Mouse (Mus musculus) neural tube, embryonic 14.5 days (tissue): ENCODE data around the gene Prkag3. TPM values are rescaled to one million over a fixed set of nuclear protein-coding genes. Genes with fewer than 3 reads are reported as not detected.

Source experiments
- ATAC-seq: fragments of 200-750 bp; cut with Nextera tagmentation; 2 replicates; pipeline ENCODE4 v1.8.0; 2017; ENCODE audit warnings: low read depth, mild to moderate bottlenecking, moderate TSS enrichment, moderate library complexity
- H3K27ac ChIP-seq: fragments of 300-500 bp; sonication (generic); 2 replicates; pipeline ENCODE4 v1.5.1; 2014; ENCODE audit warnings: low read depth, mild to moderate bottlenecking, control low read depth, low read length, moderate library complexity, mixed read lengths
- H3K27me3 ChIP-seq: fragments of 300-500 bp; sonication (generic); 2 replicates; pipeline ENCODE4 v1.6.1; 2014; ENCODE audit warnings: low read length; ENCODE audit not compliant: control insufficient read depth, insufficient read depth
- H3K36me3 ChIP-seq: fragments of 300-500 bp; sonication (generic); 2 replicates; pipeline ENCODE4 v1.6.1; 2014; ENCODE audit warnings: low read length, mixed read lengths; ENCODE audit not compliant: control insufficient read depth, insufficient read depth
- H3K4me1 ChIP-seq: fragments of 300-500 bp; sonication (generic); 2 replicates; pipeline ENCODE4 v1.6.1; 2014; ENCODE audit warnings: low read length; ENCODE audit not compliant: control insufficient read depth, insufficient read depth
- H3K4me2 ChIP-seq: fragments of 300-500 bp; sonication (generic); 2 replicates; pipeline ENCODE4 v1.6.1; 2014; ENCODE audit warnings: mild to moderate bottlenecking, low read depth, low read length, control low read depth
- H3K4me3 ChIP-seq: fragments of 300-500 bp; sonication (generic); 2 replicates; pipeline ENCODE4 v1.5.1; 2014; ENCODE audit warnings: low read depth, low read length, control low read depth, mixed read lengths
- H3K9ac ChIP-seq: fragments of 300-500 bp; sonication (generic); replicated peaks from 2 replicates; pipeline ENCODE4 v1.6.1; 2014; ENCODE audit warnings: low read depth, mild to moderate bottlenecking, control low read depth, low read length, mixed read lengths
- H3K9me3 ChIP-seq: fragments of 300-500 bp; sonication (generic); 2 replicates; pipeline ENCODE4 v1.6.1; 2016; ENCODE audit warnings: low read length; ENCODE audit not compliant: control insufficient read depth
- WGBS: fragments of 180-500 bp; shearing (Covaris S2); extraction: QIAGEN DNeasy Blood & Tissue Kit; methylation state at CpG from one replicate; pipeline ENCODE4 v1.1.7; 2014; 5-methylcytosine and 5-hydroxymethylcytosine counted together
- polyA plus RNA-seq: library from polyadenylated mRNA; unstranded; fragments of >200 nt; fragmentation: Nextera tagmentation; extraction: Ambion mirVana; gene quantifications from 2 replicates; pipeline ENCODE4 v1.2.1, GENCODE M21; 2014

Gene Prkag3
- polyA plus RNA-seq, 1 experiment from 2014 or later: not detected

GRCm38 (mm10) chr1:74698791-74699190 is 50.2 kb downstream of the Prkag3 start:
- Histone ChIP-seq H3K4me3 (no peak overlapping the region), H3K27ac (no peak overlapping the region), H3K36me3 (peaks cover 44% of the 10 kb centered on the region), H3K4me1 (no peaks in the 10 kb centered on the region), H3K4me2 (no peak overlapping the region), H3K9me3 (no peaks in the 10 kb centered on the region), H3K27me3 (no peaks in the 10 kb centered on the region), H3K9ac (no peak overlapping the region)
- WGBS: 94% methylated on average over 1 of the region's 1 CpGs
- no peak for ATAC-seq

- 97% methylated on average over 1 of the region's 1 CpGs for WGBS
- no peak for ATAC-seq
- H3K36me3 ChIP-seq: peaks cover 44% of the 10 kb centered on the region
Measured at GRCm38 (mm10) chr1:74698353-74698752, 50.7 kb downstream of the Prkag3 start.

GRCm38 (mm10) chr1:74697416-74697815 is 51.6 kb downstream of the Prkag3 start:
- no peak for ATAC-seq
- H3K27ac ChIP-seq: no peak overlapping the region
- peaks cover 45% of the 10 kb centered on the region for H3K36me3 ChIP-seq
- no peak overlapping the region for H3K9ac ChIP-seq
- no peaks in the 10 kb centered on the region for H3K9me3 ChIP-seq
- no peak overlapping the region for H3K4me3 ChIP-seq
- H3K4me1 ChIP-seq: no peaks in the 10 kb centered on the region
- H3K4me2 ChIP-seq: no peak overlapping the region
- WGBS: 98% methylated on average over 6 of the region's 6 CpGs
- H3K27me3 ChIP-seq: no peaks in the 10 kb centered on the region

More at GRCm38 (mm10) chr1:74698353-74698752, 50.7 kb downstream of the Prkag3 start:
- no peak overlapping the region for H3K9ac ChIP-seq
- no peak overlapping the region for H3K4me2 ChIP-seq
- H3K27ac ChIP-seq: no peak overlapping the region
- no peak overlapping the region for H3K4me3 ChIP-seq
- H3K27me3 ChIP-seq: no peaks in the 10 kb centered on the region
- no peaks in the 10 kb centered on the region for H3K9me3 ChIP-seq
- H3K4me1 ChIP-seq: no peaks in the 10 kb centered on the region

GRCm38 (mm10) chr1:74695836-74696235 is 53.2 kb downstream of the Prkag3 start:
- Histone ChIP-seq H3K27me3 (no peaks in the 10 kb centered on the region), H3K9me3 (no peaks in the 10 kb centered on the region), H3K27ac (no peak overlapping the region), H3K4me3 (no peak overlapping the region), H3K9ac (no peak overlapping the region), H3K4me2 (no peak overlapping the region), H3K4me1 (no peaks in the 10 kb centered on the region), H3K36me3 (peaks cover 58% of the 10 kb centered on the region)
- 90% methylated on average over 4 of the region's 4 CpGs for WGBS
- ATAC-seq: no peak

- no peak overlapping the region for H3K4me3 ChIP-seq
- H3K9me3 ChIP-seq: no peaks in the 10 kb centered on the region
- no peaks in the 10 kb centered on the region for H3K27me3 ChIP-seq
- H3K4me2 ChIP-seq: no peak overlapping the region
- no peaks in the 10 kb centered on the region for H3K4me1 ChIP-seq
- no peak for ATAC-seq
- 90% methylated on average over 8 of the region's 8 CpGs for WGBS
- H3K9ac ChIP-seq: no peak overlapping the region
- no peak overlapping the region for H3K27ac ChIP-seq
- peaks cover 65% of the 10 kb centered on the region for H3K36me3 ChIP-seq
Measured at GRCm38 (mm10) chr1:74693891-74694583, 55.0 kb downstream of the Prkag3 start.

Other genes with a start within 250 kb of the Prkag3 start
- 48.6 and 52.9 TPM in 2 replicates for gene Cnot9, start 243.2 kb downstream of the Prkag3 start, polyA plus RNA-seq
- gene Plcd4, start 206.3 kb downstream of the Prkag3 start, polyA plus RNA-seq: 7.5 and 11.9 TPM in 2 replicates
- gene Usp37, start 204.9 kb downstream of the Prkag3 start, polyA plus RNA-seq: 27.9 and 28.3 TPM in 2 replicates
- gene Zfp142, start 161.0 kb downstream of the Prkag3 start, polyA plus RNA-seq: 9.3 and 9.5 TPM in 2 replicates
- 22.9 and 26.4 TPM in 2 replicates for gene Bcs1l, start 160.9 kb downstream of the Prkag3 start, polyA plus RNA-seq
- 9.4 and 10.6 TPM in 2 replicates for gene Rnf25, start 147.8 kb downstream of the Prkag3 start, polyA plus RNA-seq
- gene Stk36, start 147.8 kb downstream of the Prkag3 start, polyA plus RNA-seq: 14.6 and 17.9 TPM in 2 replicates
- 11.6 and 17.1 TPM in 2 replicates for gene Ttll4, start 87.5 kb downstream of the Prkag3 start, polyA plus RNA-seq
- 1.2 and 2.9 TPM in 2 replicates for gene Cyp27a1, start 35.6 kb downstream of the Prkag3 start, polyA plus RNA-seq
- gene Wnt6, start 22.7 kb upstream of the Prkag3 start, polyA plus RNA-seq: 8.4 TPM in 1 of 2 replicates, not detected in the other
- not detected in 2 replicates for gene Wnt10a, start 42.3 kb upstream of the Prkag3 start, polyA plus RNA-seq
- 14.4 and 19.6 TPM in 2 replicates for gene Cdk5r2, start 105.7 kb upstream of the Prkag3 start, polyA plus RNA-seq
- not detected in 2 replicates for gene Fev, start 136.2 kb upstream of the Prkag3 start, polyA plus RNA-seq
- gene Cryba2, start 143.9 kb upstream of the Prkag3 start, polyA plus RNA-seq: 0.40 and 1.7 TPM in 2 replicates
- gene Cfap65, start 186.4 kb upstream of the Prkag3 start, polyA plus RNA-seq: 0.26 and 0.74 TPM in 2 replicates
- 0.24 and 0.32 TPM in 2 replicates for gene Ihh, start 202.5 kb upstream of the Prkag3 start, polyA plus RNA-seq